ENCODE assay signal across 14 mouse cellular contexts in genomic region chr1:39976107-39976506, GRCm38 (mm10).
"Had no signal": no experiment of that assay in that cellular context is flagged by ENCODE, and none has a peak within 500 bp of the region (broad histone marks: within the 10 kb centered on the region; RNA-seq: fewer than 3 reads in every experiment).

No protein-coding gene starts in this region.

- H3K9me3 ChIP-seq: liver, embryonic 13.5 days; neural tube, embryonic 12.5 days had no signal

- H3K27me3 ChIP-seq: liver, embryonic 13.5 days; neural tube, embryonic 12.5 days had no signal

- H3K4me1 ChIP-seq: liver, embryonic 13.5 days had no signal

- H3K9ac ChIP-seq: liver, embryonic 13.5 days; neural tube, embryonic 12.5 days had no signal

- H3K27ac ChIP-seq: liver, embryonic 13.5 days; neural tube, embryonic 12.5 days; stomach, postnatal 0 days had no signal

- H3K4me3 ChIP-seq: liver, embryonic 13.5 days; neural tube, embryonic 12.5 days had no signal

- H3K4me2 ChIP-seq: liver, embryonic 13.5 days; midbrain, embryonic 11.5 days; neural tube, embryonic 12.5 days had no signal

- DNase-seq: kidney, adult 18-20 months; kidney, adult 9 months; kidney, postnatal 14 days; liver, embryonic 13.5 days; lung, adult 2 months; lung, postnatal 14 days; lung, postnatal 4 days; midbrain, embryonic 14.5 days; right cerebral cortex, postnatal 4 days; thymus, adult 2 months; thymus, postnatal 4 days had no signal
